In genomic region chr5:63624123-63624522, GRCm38 (mm10) we compare ENCODE assay signal across 21 mouse cellular contexts. TPM values are rescaled to one million over a fixed set of nuclear protein-coding genes. Genes with fewer than 3 reads are reported as not detected.
A peak's percentile ranks its signal among the peaks of the same experiment; 100 is the strongest.
DNase-seq lines count a peak whose midpoint lies in the region; ATAC-seq and TF ChIP-seq lines count a peak whose summit lies in the region.
"Had no signal": no experiment of that assay in that cellular context is flagged by ENCODE, and none has a peak within 500 bp of the region (broad histone marks: within the 10 kb centered on the region; RNA-seq: fewer than 3 reads in every experiment).

No protein-coding gene starts in this region.

- no peaks in the 10 kb centered on the region for H3K4me1 ChIP-seq in hindbrain, postnatal 0 days (ENCODE audit: insufficient read depth, low read length)
- no peaks in the 10 kb centered on the region for H3K4me1 ChIP-seq in hindbrain, embryonic 13.5 days (replicated peaks)
- no peaks in the 10 kb centered on the region for H3K4me1 ChIP-seq in kidney, embryonic 16.5 days (ENCODE audit: insufficient read depth, low read length)
- H3K4me1 ChIP-seq: embryonic facial prominence, embryonic 13.5 days; limb, embryonic 13.5 days had no signal

- no peak overlapping the region for H3K9ac ChIP-seq in hindbrain, postnatal 0 days (replicated peaks; ENCODE audit: low read length)
- H3K9ac ChIP-seq in hindbrain, embryonic 13.5 days: no peak overlapping the region
- no peak overlapping the region for H3K9ac ChIP-seq in kidney, embryonic 16.5 days (replicated peaks; ENCODE audit: low read length)
- H3K9ac ChIP-seq: embryonic facial prominence, embryonic 13.5 days; limb, embryonic 13.5 days; liver, postnatal 0 days; midbrain, embryonic 13.5 days had no signal

- no peak for TF ChIP-seq CTCF in hindbrain, postnatal 0 days (IDR thresholded peaks at IDR 0.05; ENCODE audit: low read depth)

- no peaks in the 10 kb centered on the region for H3K9me3 ChIP-seq in hindbrain, postnatal 0 days (ENCODE audit: low read length)
- no peaks in the 10 kb centered on the region for H3K9me3 ChIP-seq in hindbrain, embryonic 13.5 days
- no peaks in the 10 kb centered on the region for H3K9me3 ChIP-seq in kidney, embryonic 16.5 days (ENCODE audit: low read length)
- H3K9me3 ChIP-seq: embryonic facial prominence, embryonic 13.5 days; limb, embryonic 13.5 days; midbrain, embryonic 13.5 days had no signal

- H3K27ac ChIP-seq in hindbrain, postnatal 0 days: no peak overlapping the region
- no peak overlapping the region for H3K27ac ChIP-seq in hindbrain, embryonic 13.5 days
- no peak overlapping the region for H3K27ac ChIP-seq in kidney, embryonic 16.5 days (ENCODE audit: low read length)
- H3K27ac ChIP-seq: embryonic facial prominence, embryonic 13.5 days; limb, embryonic 13.5 days; midbrain, embryonic 13.5 days had no signal

- no peak overlapping the region for H3K4me2 ChIP-seq in hindbrain, postnatal 0 days (ENCODE audit: low read depth, low read length)
- H3K4me2 ChIP-seq in hindbrain, embryonic 13.5 days: no peak overlapping the region
- H3K4me2 ChIP-seq in kidney, embryonic 16.5 days (replicated peaks; ENCODE audit: low read depth, low read length): no peak overlapping the region
- H3K4me2 ChIP-seq: embryonic facial prominence, embryonic 13.5 days; limb, embryonic 13.5 days; midbrain, embryonic 13.5 days had no signal

- 0 out of 2 replicates have a peak, but pooled peaks have one; percentile 40 for ATAC-seq in hindbrain, postnatal 0 days
- ATAC-seq in hindbrain, embryonic 13.5 days (ENCODE audit: low FRiP score): no peak
- ATAC-seq in kidney, embryonic 16.5 days (ENCODE audit: low FRiP score, low TSS enrichment): no peak
- ATAC-seq: liver, postnatal 0 days; midbrain, embryonic 13.5 days had no signal

- no peak for DNase-seq in hindbrain, postnatal 0 days (ENCODE audit: low spot score)
- peak; percentile 84 for DNase-seq in layer of hippocampus, adult 11-12 months (ENCODE audit: low spot score)
- peak; percentile 67 to 84 for DNase-seq in left cerebral cortex, adult 18-20 months (ENCODE audit: low spot score in 2 of 2)
- DNase-seq in right cerebral cortex, postnatal 25 days: peak; percentile 72
- DNase-seq in adrenal gland, adult (ENCODE audit: inconsistent age in 2 of 2, low spot score in 1 of 2): no peak
- DNase-seq in Muller cell, postnatal 12 days (ENCODE audit: inconsistent ontology term): no peak
- DNase-seq: adrenal gland, postnatal 36 days; cerebellum, adult 11 months; heart, adult 18-20 months; heart, postnatal 14 days; liver, postnatal 0 days; lung, postnatal 36 days; thymus, adult 18-20 months had no signal

- 62% methylated on average over 3 of the region's 3 CpGs for WGBS in hindbrain, postnatal 0 days
- WGBS in hindbrain, embryonic 13.5 days: 81% methylated on average over 3 of the region's 3 CpGs
- 57% methylated on average over 3 of the region's 3 CpGs for WGBS in kidney, embryonic 16.5 days

- H3K27me3 ChIP-seq in hindbrain, postnatal 0 days (ENCODE audit: insufficient read depth, low read length): no peaks in the 10 kb centered on the region
- no peaks in the 10 kb centered on the region for H3K27me3 ChIP-seq in hindbrain, embryonic 13.5 days
- H3K27me3 ChIP-seq in kidney, embryonic 16.5 days (ENCODE audit: insufficient read depth, low read length): no peaks in the 10 kb centered on the region
- H3K27me3 ChIP-seq: embryonic facial prominence, embryonic 13.5 days; limb, embryonic 13.5 days; midbrain, embryonic 13.5 days had no signal

- no peaks in the 10 kb centered on the region for H3K36me3 ChIP-seq in hindbrain, postnatal 0 days (ENCODE audit: insufficient read depth, low read length)
- H3K36me3 ChIP-seq in hindbrain, embryonic 13.5 days: no peaks in the 10 kb centered on the region
- no peaks in the 10 kb centered on the region for H3K36me3 ChIP-seq in kidney, embryonic 16.5 days (ENCODE audit: insufficient read depth, low read length)
- H3K36me3 ChIP-seq: embryonic facial prominence, embryonic 13.5 days; limb, embryonic 13.5 days; midbrain, embryonic 13.5 days had no signal

- H3K4me3 ChIP-seq in hindbrain, postnatal 0 days (ENCODE audit: low read length): no peak overlapping the region
- no peak overlapping the region for H3K4me3 ChIP-seq in hindbrain, embryonic 13.5 days
- H3K4me3 ChIP-seq in kidney, embryonic 16.5 days (ENCODE audit: low read length): no peak overlapping the region
- H3K4me3 ChIP-seq: embryonic facial prominence, embryonic 13.5 days; limb, embryonic 13.5 days; midbrain, embryonic 13.5 days had no signal

RNA-seq across cellular contexts. Expression of gene Nwd2, which starts 24.8 kb away (rescaled TPM):
- 23.1 and 26.1 TPM in 2 replicates for total RNA-seq in hindbrain, postnatal 0 days (2014; rRNA removed)
- 10.2 and 11.0 TPM in 2 replicates for polyA plus RNA-seq in hindbrain, postnatal 0 days (2015; fragmentation: Nextera tagmentation; extraction: Ambion mirVana)
- polyA plus RNA-seq in hindbrain, embryonic 13.5 days (2015; fragmentation: Nextera tagmentation; extraction: Ambion mirVana): 11.0 and 12.5 TPM in 2 replicates
- 10 to 100 TPM; 33.5 to 39.5 TPM for total RNA-seq in left cerebral cortex, adult 18-20 months (2021)
- polyA plus RNA-seq in kidney, embryonic 16.5 days (2015; fragmentation: Nextera tagmentation; extraction: Ambion mirVana): 0.31 and 0.75 TPM in 2 replicates
- total RNA-seq: adrenal gland, postnatal 36 days; common myeloid progenitor, adult 5-6 weeks; ES-E14; heart, adult 18-20 months; heart, postnatal 14 days had no signal
- polyA plus RNA-seq: C2C12 had no signal

Comparison
In these comparisons a context has a peak if more than half of its experiments do, and no peak if none do; other contexts are left out.
1. DNase-seq: peak in layer of hippocampus, adult 11-12 months (single experiment), left cerebral cortex, adult 18-20 months (2 of 2) and right cerebral cortex, postnatal 25 days (single experiment); none in hindbrain, postnatal 0 days (single experiment), adrenal gland, adult (0 of 2) and Muller cell, postnatal 12 days (single experiment).